Mouse (Mus musculus) layer of hippocampus, postnatal 10 days (tissue): ENCODE results near the gene Clcn3. TPM values are rescaled to one million over a fixed set of nuclear protein-coding genes. Genes with fewer than 3 reads are reported as not detected.
"Not testable (repeated sequence)": the region's sequence is repeated elsewhere in the genome, so short reads cannot be mapped to it uniquely, and the experiment has no call there.

Source experiments
- DNase-seq, 2 experiments: peaks; one replicate each; pipeline ENCODE4 v3.0.0; 2021; ENCODE audit warnings: low spot score in 2 of 2
- long read RNA-seq: library from polyadenylated mRNA; stranded (forward); transcript quantifications from one replicate; pipeline ENCODE4 v2.0.0, GENCODE M21; 2023
- total RNA-seq, 2 experiments: library from RNA; stranded (reverse); gene quantifications; 2 replicates each; pipeline ENCODE4 v1.2.3; 2021

Gene Clcn3
- total RNA-seq, result 100 to 1,000 TPM; 149 to 151 TPM
- long read RNA-seq, full-length matches to known transcripts, result 42 of 59 reads
- long read RNA-seq, partial matches to known transcripts, result 14 of 59 reads
- long read RNA-seq, other reads (novel, unspliced or antisense), result 3 of 59 reads

GRCm38 (mm10) chr8:60982701-60983687 is at the start of gene Clcn3:
TSS of gene Clcn3 (minus strand) at chr8:60983300.
- peak; percentile 95 to 97 for DNase-seq

- no peak for DNase-seq
These were observed 13.4 kb upstream of the Clcn3 start for GRCm38 (mm10) chr8:60996468-60996867.

DNA sequence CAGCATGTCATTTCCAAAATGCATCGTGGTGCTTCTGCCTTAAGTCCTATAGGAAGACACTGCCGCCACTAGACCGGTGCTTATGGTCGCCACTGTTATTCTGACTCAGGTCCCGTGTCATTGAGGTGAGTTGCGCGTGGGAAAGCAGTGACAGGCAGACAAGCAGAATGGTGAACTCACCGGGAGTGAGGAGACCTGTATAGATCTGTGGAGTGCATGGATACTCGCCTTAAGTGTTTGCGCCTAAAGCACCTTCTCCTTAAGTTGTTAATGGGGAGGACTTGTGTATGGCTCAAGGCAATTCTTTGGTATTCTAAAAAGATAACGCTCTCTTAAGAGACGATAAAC is 10.5 kb upstream of the Clcn3 start:
- no peak for DNase-seq

- DNase-seq, result peak; percentile 97
These were observed 10.0 kb upstream of the Clcn3 start, which contains the start of gene Nek1 for GRCm38 (mm10) chr8:60992910-60993638. TSS of gene Nek1 (plus strand) at chr8:60993195.

DNA sequence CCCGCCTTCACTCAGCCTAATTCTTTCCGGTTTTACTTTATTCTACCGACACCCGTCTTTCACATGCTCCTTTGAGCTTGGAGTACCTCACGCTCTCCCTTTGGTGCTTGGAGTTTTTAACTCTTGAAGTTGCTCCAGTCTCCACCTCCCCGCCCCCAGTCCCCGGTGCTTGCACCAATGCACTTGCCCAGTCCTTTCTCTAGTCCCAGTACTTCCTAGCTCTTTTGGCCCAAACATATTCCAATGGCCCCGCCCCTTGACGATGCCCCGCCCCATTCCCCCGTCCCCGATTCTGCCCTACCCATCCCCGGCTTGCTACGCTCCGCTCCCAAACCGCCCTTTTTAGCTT is 9.4 kb upstream of the Clcn3 start:
- DNase-seq, result no peak

DNA sequence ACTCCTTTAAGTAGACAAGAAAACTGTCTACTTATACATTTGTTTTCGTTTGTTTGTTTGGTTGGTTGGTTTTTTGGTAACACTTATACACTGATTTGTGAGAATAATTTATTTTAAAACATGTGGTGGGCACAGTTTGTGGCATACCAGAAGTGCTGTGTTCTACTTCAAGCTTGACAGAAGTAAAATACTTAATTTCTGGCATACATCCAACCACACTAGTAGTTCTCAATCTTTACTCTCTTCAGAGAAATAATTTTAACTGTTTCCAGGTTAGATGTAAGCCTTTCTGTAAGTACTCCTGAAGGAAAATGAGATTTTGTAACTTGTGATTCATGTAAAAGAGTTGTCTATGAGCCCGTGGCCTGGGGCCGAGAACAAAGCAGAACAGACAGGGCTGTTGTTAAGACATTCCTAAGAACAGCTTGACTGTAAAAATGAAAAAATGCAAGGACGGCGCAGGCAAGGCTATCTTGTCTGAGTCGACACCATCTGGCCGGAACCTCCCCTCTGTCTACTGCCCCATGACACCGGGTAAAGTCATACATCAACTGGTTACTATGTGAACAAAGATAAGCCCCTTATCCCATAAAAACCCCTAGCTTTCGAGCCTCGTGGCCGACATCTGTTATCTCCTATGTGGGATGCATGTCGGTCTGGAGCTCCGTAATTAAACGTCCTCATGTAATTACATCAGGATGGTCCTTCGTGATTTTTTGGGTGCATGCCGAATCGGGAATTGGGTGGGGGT is 1.3 kb upstream of the Clcn3 start:
- DNase-seq, result not testable (repeated sequence)

DNA sequence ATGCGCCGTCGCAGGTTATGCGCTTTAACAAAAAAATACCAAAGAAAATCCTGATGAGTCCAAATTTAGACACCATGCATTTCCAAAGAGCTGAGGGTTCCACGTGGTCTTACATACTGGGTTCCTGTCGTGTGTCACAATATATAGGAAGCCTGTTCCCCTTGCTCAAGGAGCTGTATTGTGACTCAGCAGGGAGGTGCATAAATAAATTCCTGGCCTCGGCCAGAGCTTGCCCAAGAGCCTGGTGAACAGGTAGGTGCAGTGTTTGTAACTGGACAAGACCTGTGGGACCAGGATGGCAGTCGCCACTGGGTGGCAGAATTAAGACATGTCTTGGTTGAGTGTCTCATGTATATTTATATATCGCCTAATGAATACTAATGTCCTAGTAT is 584 bp upstream of the Clcn3 start:
- peak; percentile 57 to 66 for DNase-seq

DNA sequence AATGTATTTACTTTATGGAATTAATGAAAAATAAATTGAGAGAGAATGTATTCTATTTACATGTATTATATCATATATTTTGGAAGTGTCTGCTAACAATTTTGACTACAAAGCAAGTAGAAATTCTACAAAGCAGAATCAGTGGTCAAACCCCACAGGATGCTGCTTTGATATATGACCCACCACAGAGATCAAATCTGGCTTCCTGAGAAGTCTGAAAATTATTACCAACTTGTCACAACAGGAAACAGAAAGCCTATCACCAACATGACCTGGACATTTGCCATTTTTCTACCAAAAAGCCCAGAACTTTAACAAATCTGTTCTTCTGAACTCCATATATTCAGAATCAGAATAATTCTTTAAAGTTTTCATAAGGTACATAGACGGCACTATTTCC is 1.7 kb downstream of the Clcn3 start:
- DNase-seq, result no peak

- no peak for DNase-seq
These were observed 4.6 kb downstream of the Clcn3 start for GRCm38 (mm10) chr8:60978496-60978895.

DNA sequence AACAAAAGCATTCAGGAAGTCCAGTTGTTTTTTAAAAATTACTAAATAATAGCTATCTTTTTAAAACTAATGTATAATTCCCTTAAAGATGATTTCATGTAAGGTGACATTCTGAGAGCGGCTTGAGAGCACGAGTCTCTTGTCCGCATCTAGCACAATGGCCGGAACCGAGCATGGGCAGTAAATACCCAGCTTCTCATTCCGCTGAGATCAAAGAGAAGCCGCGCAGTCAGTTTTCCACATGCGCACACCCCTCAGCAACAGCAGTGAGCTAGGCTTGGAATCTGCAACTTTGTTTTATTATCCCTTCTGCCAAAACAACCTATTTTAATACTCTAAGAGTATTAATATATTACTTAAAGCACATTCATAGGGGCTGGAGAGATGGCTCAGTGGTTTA is 6.3 kb downstream of the Clcn3 start:
- DNase-seq, result no peak

DNA sequence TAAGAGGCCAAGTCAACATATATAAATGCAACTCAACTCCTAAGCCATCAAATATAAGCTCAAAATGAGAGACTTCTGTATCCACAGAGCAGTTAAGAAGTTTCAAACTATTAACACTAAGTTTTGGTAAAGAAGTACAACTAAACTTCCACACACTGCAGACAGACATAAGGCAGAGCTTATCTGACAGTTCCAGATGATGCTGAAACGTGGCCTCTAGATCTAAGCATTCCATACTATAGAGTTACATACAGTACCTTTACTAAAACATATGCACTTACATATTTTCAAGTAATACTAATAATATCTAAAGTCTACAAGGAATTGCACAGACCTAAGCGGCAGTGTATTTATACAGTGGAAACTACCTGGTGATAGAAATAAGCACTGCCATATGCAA is 8.3 kb downstream of the Clcn3 start:
- no peak for DNase-seq

DNA sequence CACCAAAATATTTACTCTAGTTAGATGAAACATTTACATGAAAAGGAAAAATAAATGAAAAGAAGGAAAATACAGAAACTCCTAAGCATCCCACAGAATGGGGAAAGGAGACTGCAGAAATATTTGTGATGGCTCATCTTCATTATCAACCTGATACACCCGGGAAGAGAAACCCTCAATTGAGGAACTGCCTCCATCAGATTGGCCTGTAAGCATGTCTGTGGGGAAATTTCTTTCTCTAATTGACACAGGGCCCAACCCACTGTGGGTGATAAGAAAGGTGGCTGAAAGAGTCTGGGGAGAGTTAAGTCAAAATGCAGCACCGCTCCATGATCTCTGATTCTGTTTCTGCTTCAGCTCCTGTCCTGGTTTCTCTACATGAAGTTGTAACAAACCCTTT is 9.7 kb downstream of the Clcn3 start:
- no peak for DNase-seq

GRCm38 (mm10) chr8:60971808-60972207 is 11.3 kb downstream of the Clcn3 start:
- peak in 1 of 2 experiments; percentile 38 for DNase-seq

- no peak for DNase-seq
These were observed 14.0 kb downstream of the Clcn3 start for GRCm38 (mm10) chr8:60969091-60969490.

DNA sequence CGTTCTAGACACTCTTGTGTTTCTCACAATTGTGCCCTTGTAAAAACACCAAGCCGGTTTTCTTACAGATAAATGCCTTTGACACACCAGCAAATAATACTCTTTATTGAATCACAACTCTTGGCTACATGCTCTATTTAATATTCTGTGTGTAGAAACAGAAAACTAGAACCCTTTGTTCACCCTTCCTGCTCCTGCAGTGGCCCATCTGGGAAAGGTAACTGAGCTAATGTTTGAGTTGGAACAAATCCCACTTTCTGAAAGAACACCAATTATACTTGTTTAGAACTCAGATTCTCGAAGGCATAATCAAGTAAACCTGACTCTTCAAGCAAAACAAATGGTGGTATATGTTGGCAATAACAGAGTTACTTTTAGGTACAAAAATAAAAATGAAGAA is 17.4 kb downstream of the Clcn3 start:
- DNase-seq, result no peak

GRCm38 (mm10) chr8:60965306-60965705 is 17.8 kb downstream of the Clcn3 start:
- no peak for DNase-seq

DNA sequence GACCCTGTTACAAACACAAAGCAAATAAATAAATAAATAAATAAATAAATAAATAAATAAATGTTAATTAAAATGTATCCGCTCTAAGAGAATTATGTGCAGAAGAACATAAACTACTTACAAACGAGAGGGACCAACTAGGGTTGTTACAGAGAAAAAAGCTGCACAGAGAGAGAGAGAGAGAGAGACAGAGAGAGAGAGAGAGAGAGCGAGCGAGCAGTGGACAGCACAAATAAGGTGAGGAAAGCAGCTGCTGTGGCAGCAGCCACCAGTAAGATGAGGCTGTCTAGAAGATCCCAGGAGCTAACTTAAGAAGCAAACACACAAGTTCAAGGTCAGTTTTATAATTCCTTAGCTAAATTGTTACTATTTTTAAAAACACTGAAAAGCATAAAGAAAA is 18.6 kb downstream of the Clcn3 start:
- DNase-seq, result no peak

GRCm38 (mm10) chr8:60963931-60964330 is 19.2 kb downstream of the Clcn3 start:
- DNase-seq, result no peak

DNA sequence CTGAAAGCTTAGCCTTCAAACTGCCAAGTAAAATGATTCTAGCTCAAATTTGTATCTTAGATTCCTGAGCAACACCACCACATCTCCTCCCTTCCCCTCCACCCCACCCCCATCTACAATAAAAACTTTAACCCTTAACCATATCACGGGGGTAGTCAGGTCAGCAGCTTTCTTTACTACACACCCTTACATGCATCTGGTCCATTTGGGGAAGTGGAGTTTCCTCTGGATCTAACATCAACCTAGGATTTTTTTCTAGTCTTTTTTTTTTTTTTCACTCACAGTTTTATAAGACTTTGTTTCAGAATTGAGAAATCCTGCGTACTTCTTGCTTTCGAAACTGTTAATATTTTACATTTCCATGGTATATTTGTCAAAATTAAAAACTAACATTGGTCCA is 20.3 kb downstream of the Clcn3 start:
- no peak for DNase-seq

DNA sequence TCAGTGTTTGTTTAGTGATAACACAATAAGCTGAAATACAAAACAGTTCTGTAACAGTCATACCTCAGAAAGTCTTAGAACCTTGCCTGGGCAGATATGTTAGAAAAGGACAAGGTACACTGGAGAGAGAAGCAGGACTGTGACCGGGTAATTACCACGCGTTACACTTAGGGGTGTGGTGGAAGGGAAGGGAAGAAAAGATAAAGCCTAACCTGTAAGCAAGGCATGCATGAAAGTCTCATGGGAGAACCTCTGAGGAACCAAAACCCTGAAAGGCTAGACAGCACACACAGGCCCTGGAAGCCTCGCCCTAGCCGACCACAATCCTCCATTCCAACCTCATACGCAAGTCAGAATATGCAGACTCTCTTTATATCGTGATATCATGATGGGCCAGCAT is 26.3 kb downstream of the Clcn3 start:
- no peak for DNase-seq

DNA sequence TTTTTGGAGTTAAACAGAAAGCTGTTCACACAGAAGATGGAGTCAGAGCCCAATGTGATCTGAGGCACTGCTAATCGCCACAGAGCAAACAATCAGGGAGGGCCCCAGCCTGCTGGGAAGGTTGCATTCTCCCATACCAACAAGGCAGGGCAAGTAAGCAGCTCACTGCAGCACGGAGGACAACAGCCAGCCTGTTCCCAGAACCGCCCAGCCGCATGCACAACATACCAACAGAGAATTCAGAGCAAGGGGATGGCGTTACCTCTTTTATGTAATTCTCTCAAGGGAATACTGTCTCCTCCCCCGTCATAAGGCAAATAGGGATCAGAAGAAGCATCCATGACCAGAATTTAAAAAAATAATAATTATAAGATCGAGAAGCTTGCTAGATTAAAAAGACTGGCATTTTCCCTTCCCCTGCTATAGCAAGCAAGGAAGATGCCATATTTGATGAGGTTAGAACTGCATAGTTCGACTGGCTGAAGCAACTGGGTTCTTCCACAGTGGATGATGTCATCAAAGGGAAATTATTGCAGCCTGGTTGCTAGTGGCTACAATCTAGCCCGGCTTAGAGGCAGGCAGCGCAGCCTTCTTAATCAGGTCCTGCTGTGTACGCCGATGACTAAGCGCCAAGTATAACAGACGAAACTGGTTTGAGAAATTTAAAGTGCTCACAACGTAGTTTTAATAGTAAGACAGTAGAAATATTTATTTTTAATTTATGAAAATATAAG is 28.7 kb downstream of the Clcn3 start:
- DNase-seq, result peak; percentile 63 to 69
